Mouse (Mus musculus): ENCODE results near the gene Teddm2.

- TF ChIP-seq CTCF (IDR thresholded peaks at IDR 0.05; ENCODE audit: low read depth) (no peak), EP300 (IDR thresholded peaks at IDR 0.05; ENCODE audit: low read depth) (no peak)
These were observed 353 bp upstream of the Teddm2 start for GRCm38 (mm10) chr1:153900381-153900780.

Data from liver, postnatal 0 days (tissue).